Mouse (Mus musculus) liver, adult 2 months (tissue): ENCODE data around the gene Siah1b. TPM values are rescaled to one million over a fixed set of nuclear protein-coding genes. Genes with fewer than 3 reads are reported as not detected.

ENCODE experiments used
- DNase-seq: peaks from one replicate; pipeline ENCODE4 v3.0.0-alpha.2; 2011; ENCODE audit warnings: low read depth, low spot score; ENCODE audit errors: extremely low read depth
- H3K27ac ChIP-seq: fragments of 200-500 bp; replicated peaks from 2 replicates; pipeline ENCODE4 v1.5.1; 2012; ENCODE audit warnings: low read depth, mild to moderate bottlenecking, control low read depth, inconsistent platforms, low read length; ENCODE audit not compliant: insufficient read depth
- H3K27me3 ChIP-seq: fragments of 200-500 bp; 2 replicates; pipeline ENCODE4 v1.6.1; 2012; ENCODE audit warnings: mild to moderate bottlenecking, moderate library complexity, low read length, inconsistent platforms; ENCODE audit not compliant: control insufficient read depth, insufficient read depth
- H3K36me3 ChIP-seq: fragments of 200-500 bp; 2 replicates; pipeline ENCODE4 v1.6.1; 2012; ENCODE audit warnings: low read length, inconsistent platforms; ENCODE audit not compliant: control insufficient read depth, insufficient read depth
- H3K4me1 ChIP-seq: fragments of 200-500 bp; 2 replicates; pipeline ENCODE4 v1.6.1; 2011; ENCODE audit warnings: low read length; ENCODE audit not compliant: control insufficient read depth, insufficient read depth
- H3K4me3 ChIP-seq: fragments of 200-500 bp; 2 replicates; pipeline ENCODE4 v1.5.1; 2011; ENCODE audit warnings: low read depth, mild to moderate bottlenecking, control low read depth, low read length, moderate library complexity; ENCODE audit not compliant: insufficient read depth
- H3K79me2 ChIP-seq: fragments of 200-500 bp; 2 replicates; pipeline ENCODE4 v1.6.1; 2012; ENCODE audit warnings: inconsistent platforms, mild to moderate bottlenecking, low read length, moderate library complexity; ENCODE audit not compliant: control insufficient read depth, insufficient read depth
- H3K9ac ChIP-seq: fragments of 200-500 bp; 2 replicates; pipeline ENCODE4 v1.6.1; 2012; ENCODE audit warnings: low read depth, mild to moderate bottlenecking, control low read depth, inconsistent platforms, low read length
- CTCF ChIP-seq: fragments of 200-500 bp; IDR thresholded peaks from 2 replicates; pipeline ENCODE4 v1.5.1; 2011; ENCODE audit warnings: low read depth, low read length, control low read depth
- POLR2A ChIP-seq: fragments of 200-500 bp; IDR thresholded peaks from 2 replicates; pipeline ENCODE4 v1.6.1; 2011; ENCODE audit warnings: low read length, control low read depth; ENCODE audit not compliant: insufficient read depth; ENCODE audit errors: extremely low read depth
- WGBS: fragments of 180-500 bp; shearing (Covaris S2); methylation state at CpG from one replicate; pipeline ENCODE4 v1.1.7; 2018; 5-methylcytosine and 5-hydroxymethylcytosine counted together
- polyA plus RNA-seq: library from polyadenylated mRNA; depleted of rRNA; stranded (reverse); fragments of >200 nt; gene quantifications from 2 replicates; pipeline ENCODE4 v1.2.3, GENCODE M21; 2012; rRNA removed
- total RNA-seq: library from RNA; depleted of rRNA; stranded (reverse); fragments of >200 nt; gene quantifications from 2 replicates; pipeline ENCODE4 v1.2.3, GENCODE M21; 2014; rRNA removed

Gene Siah1b
- total and polyA plus RNA-seq, 2 experiments = 0.83 to 2.0 TPM

- no peaks in the 10 kb centered on the region for H3K79me2 ChIP-seq
- peak within 1 kb of the TSS; percentile 59 for H3K9ac ChIP-seq
- H3K27ac ChIP-seq = no peak within 1 kb of the TSS
- H3K27me3 ChIP-seq = no peaks in the 10 kb centered on the region
- peak within 1 kb of the TSS; percentile 58 for H3K4me3 ChIP-seq
- H3K36me3 ChIP-seq = no peaks in the 10 kb centered on the region
- WGBS = 1% methylated on average over 15 of the region's 22 CpGs
- H3K4me1 ChIP-seq = no peaks in the 10 kb centered on the region
- peak; percentile 90 for DNase-seq
- TF ChIP-seq POLR2A (no peak), CTCF (no peak)
Observed at GRCm38 (mm10) chrX:164027607-164028289, 48.5 kb downstream of the Siah1b start, which contains the start of gene Car5b. Gene Car5b (minus strand): TSS chrX:164027997.

Other genes with a start within 250 kb of the Siah1b start
- 2.4 and 2.7 TPM in 2 replicates for gene Ap1s2, start 167.5 kb downstream of the Siah1b start, total RNA-seq
- gene Ap1s2, start 167.5 kb downstream of the Siah1b start, polyA plus RNA-seq = 0.19 and 0.26 TPM in 2 replicates
- gene Zrsr2, start 117.8 kb downstream of the Siah1b start, total RNA-seq = 6.7 and 6.8 TPM in 2 replicates
- 4.9 and 5.4 TPM in 2 replicates for gene Zrsr2, start 117.8 kb downstream of the Siah1b start, polyA plus RNA-seq
- 2.1 and 2.9 TPM in 2 replicates for gene Car5b, start 48.5 kb downstream of the Siah1b start, total RNA-seq
- gene Car5b, start 48.5 kb downstream of the Siah1b start, polyA plus RNA-seq = 0.91 and 1.2 TPM in 2 replicates
- 0.40 TPM in 1 of 2 replicates, not detected in the other for gene Cltrn, start 12.3 kb upstream of the Siah1b start, total RNA-seq
- gene Cltrn, start 12.3 kb upstream of the Siah1b start, polyA plus RNA-seq = not detected in 2 replicates
- 0.18 and 0.47 TPM in 2 replicates for gene Ace2, start 62.8 kb upstream of the Siah1b start, total RNA-seq
- 0.10 and 0.23 TPM in 2 replicates for gene Ace2, start 62.8 kb upstream of the Siah1b start, polyA plus RNA-seq
- gene Bmx, start 181.7 kb upstream of the Siah1b start, total RNA-seq = 0.27 and 0.28 TPM in 2 replicates
- gene Bmx, start 181.7 kb upstream of the Siah1b start, polyA plus RNA-seq = 0.09 TPM in 1 of 2 replicates, not detected in the other
- gene Pir, start 192.9 kb upstream of the Siah1b start, total RNA-seq = 17.6 and 24.6 TPM in 2 replicates
- gene Pir, start 192.9 kb upstream of the Siah1b start, polyA plus RNA-seq = 16.0 and 16.3 TPM in 2 replicates